Mouse (Mus musculus) embryonic fibroblast, embryonic 13.5 days (primary cell): ENCODE results near the gene Ptch1. TPM values are rescaled to one million over a fixed set of nuclear protein-coding genes. Genes with fewer than 3 reads are reported as not detected.

Experiments used
- H3K27ac ChIP-seq: 2 replicates; pipeline ENCODE4 v1.5.1; 2012; ENCODE audit warnings: low read length, control low read depth, inconsistent platforms; ENCODE audit not compliant: insufficient read depth
- H3K4me1 ChIP-seq: 2 replicates; pipeline ENCODE4 v1.6.1; 2011; ENCODE audit warnings: low read length; ENCODE audit not compliant: control insufficient read depth, insufficient read depth
- H3K4me3 ChIP-seq: 2 replicates; pipeline ENCODE4 v1.5.1; 2011; ENCODE audit warnings: mild to moderate bottlenecking, control low read depth, low read length; ENCODE audit not compliant: insufficient read depth
- CTCF ChIP-seq: IDR thresholded peaks from 2 replicates; pipeline ENCODE4 v1.5.1; 2011; ENCODE audit warnings: mild to moderate bottlenecking, control low read depth, low read length, moderate library complexity, borderline replicate concordance; ENCODE audit not compliant: insufficient read depth
- POLR2A ChIP-seq: IDR thresholded peaks from 2 replicates; pipeline ENCODE4 v1.6.1; 2011; ENCODE audit warnings: low read depth, mild to moderate bottlenecking, control low read depth, low read length, moderate library complexity
- polyA plus RNA-seq: library from polyadenylated mRNA; stranded (reverse); fragments of >200 nt; gene quantifications from 2 replicates; pipeline ENCODE4 v1.2.4, GENCODE M21; 2011; ENCODE audit warnings: low read depth; ENCODE audit not compliant: missing spikeins, insufficient read length

The Ptch1 gene
- polyA plus RNA-seq, 1 experiment: 10.8 TPM

GRCm38 (mm10) chr13:63552291-63552932 is 21.0 kb downstream of the Ptch1 start:
- Histone ChIP-seq H3K27ac (no peak overlapping the region), H3K4me1 (peaks cover 19% of the 10 kb centered on the region), H3K4me3 (no peak overlapping the region)
- TF ChIP-seq CTCF: no peak
- TF ChIP-seq POLR2A: no peak

DNA sequence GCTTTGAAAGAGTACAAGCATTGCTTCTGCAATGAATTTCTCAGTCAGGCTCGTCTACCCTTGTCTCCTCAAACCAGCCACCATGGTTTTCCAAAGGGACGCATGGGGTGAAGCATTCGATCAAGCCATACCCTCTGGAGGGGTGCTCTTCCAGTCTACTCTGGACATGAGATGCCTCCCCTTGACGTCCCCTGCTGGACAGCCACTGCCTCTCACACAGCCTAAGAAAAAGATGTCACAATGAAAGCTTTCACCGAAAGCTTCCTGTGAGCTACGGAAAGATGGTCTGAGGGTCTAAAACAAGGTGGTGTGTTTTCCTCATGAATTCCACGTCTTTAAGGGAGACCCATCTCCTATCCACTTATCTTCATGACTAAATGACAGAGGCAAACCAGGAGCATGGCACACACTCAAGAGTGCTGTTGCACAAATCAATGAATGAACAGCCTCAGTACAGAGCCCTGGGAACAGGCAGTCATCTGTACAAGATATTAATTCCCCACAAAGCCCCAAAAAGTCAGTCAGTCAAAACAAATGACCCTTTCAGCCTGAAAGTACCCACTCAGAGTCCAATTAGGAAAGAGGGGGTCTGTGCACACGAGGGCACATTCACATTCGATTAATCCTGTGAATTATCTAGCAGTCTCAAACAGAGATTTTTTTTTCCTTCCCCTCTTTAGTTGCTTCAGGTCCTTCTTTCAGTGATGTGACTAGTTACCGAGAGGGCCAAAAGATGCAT is 21.7 kb downstream of the Ptch1 start:
- no peak for TF ChIP-seq POLR2A
- no peak for TF ChIP-seq CTCF
- Histone ChIP-seq H3K27ac (no peak overlapping the region), H3K4me3 (no peak overlapping the region), H3K4me1 (peaks cover 15% of the 10 kb centered on the region)

DNA sequence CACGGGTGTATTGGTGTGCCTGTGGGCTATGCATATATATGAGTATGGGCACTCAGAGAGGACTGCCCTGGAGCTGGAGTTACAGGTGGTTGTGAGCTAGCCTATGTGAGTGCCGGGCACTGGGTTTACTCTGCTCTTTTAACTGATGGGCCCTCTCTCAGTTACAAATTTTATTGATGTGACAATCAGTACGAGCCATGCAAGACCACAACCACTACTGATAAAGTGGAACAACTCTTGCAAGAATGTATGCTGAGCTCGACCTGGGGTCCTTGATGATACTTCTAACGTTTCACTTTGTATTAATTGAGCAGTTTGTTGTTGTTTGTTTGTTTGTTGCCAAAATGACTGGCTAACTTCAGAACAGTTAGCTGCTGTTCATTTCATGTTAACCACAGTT is 23.0 kb downstream of the Ptch1 start:
- Histone ChIP-seq H3K4me3 (no peak overlapping the region), H3K4me1 (peaks cover 9% of the 10 kb centered on the region; the same call in 1 of the 2 replicates), H3K27ac (no peak overlapping the region)
- TF ChIP-seq POLR2A (no peak), CTCF (no peak)

- TF ChIP-seq POLR2A (no peak), CTCF (no peak)
- Histone ChIP-seq H3K4me3 (no peak overlapping the region), H3K4me1 (peaks cover 9% of the 10 kb centered on the region; the same call in 1 of the 2 replicates), H3K27ac (no peak overlapping the region)
Observed at GRCm38 (mm10) chr13:63549210-63549609, 24.2 kb downstream of the Ptch1 start.

DNA sequence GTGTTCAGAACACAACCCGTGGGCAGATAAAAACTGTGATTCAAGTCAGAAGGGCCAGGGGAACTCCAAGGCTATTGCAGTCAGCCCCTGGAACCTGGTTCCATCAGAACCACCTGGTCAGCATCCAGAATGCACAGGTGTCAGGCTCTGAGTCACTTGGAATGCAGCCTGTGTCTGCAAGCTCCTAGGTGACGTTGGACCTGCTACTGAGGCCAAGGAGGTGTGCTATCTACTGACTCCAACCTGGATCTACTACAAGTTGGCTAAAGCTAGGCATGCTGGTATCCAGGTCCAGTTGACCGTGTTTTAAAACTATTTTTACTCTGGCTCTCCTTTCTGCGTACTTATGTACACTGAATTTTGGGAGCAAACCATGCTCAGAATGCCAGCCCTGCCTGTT is 24.8 kb downstream of the Ptch1 start:
- TF ChIP-seq CTCF: no peak
- peaks cover 9% of the 10 kb centered on the region; the same call in 1 of the 2 replicates for H3K4me1 ChIP-seq
- no peak overlapping the region for H3K4me3 ChIP-seq
- H3K27ac ChIP-seq: no peak overlapping the region

DNA sequence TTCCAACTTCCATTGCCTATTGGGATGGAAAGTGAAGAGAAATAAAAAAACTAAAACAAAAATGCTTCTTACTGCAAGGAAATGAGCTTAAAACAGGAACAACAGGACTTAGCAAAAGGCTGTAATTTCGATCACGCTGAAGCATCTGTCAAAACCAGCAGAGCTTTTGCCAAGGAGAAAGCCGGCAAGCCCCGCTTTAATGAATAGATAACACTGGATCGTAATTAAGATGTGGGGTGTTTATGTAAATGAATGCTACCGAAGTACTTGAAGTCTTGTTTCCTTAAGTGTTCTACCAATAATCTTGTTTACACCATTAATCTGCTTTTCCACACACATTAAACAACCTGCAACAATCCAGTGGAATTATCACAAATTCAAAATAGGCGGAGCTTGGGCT is 28.1 kb downstream of the Ptch1 start:
- H3K4me1 ChIP-seq: no peaks in the 10 kb centered on the region
- no peak overlapping the region for H3K27ac ChIP-seq
- no peak for TF ChIP-seq CTCF
- no peak overlapping the region for H3K4me3 ChIP-seq

DNA sequence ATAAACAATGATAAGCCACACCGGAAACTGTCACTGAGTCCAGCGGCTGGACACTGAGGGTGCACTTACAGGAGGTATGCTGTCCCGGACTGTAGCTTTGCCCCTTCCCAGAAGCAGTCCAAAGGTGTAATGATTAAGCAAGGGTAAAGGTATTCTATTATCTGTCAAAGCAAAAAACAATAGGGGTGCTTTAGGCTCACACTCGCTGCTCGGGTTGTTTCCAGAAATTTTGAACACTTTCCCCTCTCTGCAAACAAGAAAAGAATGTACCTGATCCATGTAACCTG is 28.5 kb downstream of the Ptch1 start:
- Histone ChIP-seq H3K27ac (no peak overlapping the region), H3K4me3 (no peak overlapping the region), H3K4me1 (no peaks in the 10 kb centered on the region)
- TF ChIP-seq CTCF (no peak), POLR2A (no peak)

GRCm38 (mm10) chr13:63544119-63544966 is 29.1 kb downstream of the Ptch1 start:
- no peak for TF ChIP-seq POLR2A
- TF ChIP-seq CTCF: no peak
- Histone ChIP-seq H3K4me1 (no peaks in the 10 kb centered on the region), H3K4me3 (no peak overlapping the region), H3K27ac (no peak overlapping the region)

DNA sequence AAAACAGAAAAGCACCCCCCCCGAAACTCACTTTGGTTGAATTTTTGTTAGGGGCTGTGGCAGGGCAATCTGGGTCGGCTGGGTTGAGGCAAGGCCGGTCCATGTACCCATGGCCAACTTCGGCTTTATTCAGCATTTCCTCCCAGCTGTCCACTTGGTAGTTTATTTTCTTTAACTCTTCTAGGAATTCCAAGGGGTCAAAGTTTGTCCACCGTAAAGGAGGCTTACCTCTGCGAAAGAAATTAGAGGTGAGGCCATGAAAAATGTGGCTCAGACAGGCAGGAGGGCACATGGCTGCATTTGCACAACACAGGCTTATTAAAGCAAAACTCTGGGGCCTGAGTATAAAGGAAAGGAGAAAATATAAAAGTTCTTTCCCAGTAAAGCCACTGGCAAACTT is 29.9 kb downstream of the Ptch1 start:
- TF ChIP-seq CTCF (no peak), POLR2A (no peak)
- Histone ChIP-seq H3K4me1 (no peaks in the 10 kb centered on the region), H3K4me3 (no peak overlapping the region), H3K27ac (no peak overlapping the region)
